Mouse (Mus musculus): Measurements from ENCODE around the gene Elfn2.

Elfn2 gene

DNA sequence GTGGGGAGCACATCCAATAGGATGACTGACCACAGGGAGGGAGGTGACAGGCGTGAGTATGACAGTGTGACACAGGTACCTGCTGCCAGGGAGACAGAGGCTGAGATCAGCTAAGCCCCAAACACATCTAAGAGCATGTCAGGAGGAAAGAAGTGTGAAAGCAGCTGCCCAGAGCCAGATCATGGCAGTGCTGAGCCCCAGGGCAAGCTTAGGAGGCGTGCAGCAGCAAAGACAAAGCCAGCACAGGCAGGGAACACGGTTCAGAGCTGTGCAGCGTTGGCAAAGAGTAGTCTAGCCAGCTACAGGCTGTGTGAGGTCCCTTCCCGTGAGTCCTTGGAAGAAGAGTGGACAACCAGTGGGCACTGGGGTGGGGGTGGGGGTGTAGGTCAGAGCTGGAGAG, 40.9 kb downstream of the Elfn2 start:
- no peak for DNase-seq

GRCm38 (mm10) chr15:78677015-78677414, 41.6 kb downstream of the Elfn2 start:
- DNase-seq, result no peak

DNA sequence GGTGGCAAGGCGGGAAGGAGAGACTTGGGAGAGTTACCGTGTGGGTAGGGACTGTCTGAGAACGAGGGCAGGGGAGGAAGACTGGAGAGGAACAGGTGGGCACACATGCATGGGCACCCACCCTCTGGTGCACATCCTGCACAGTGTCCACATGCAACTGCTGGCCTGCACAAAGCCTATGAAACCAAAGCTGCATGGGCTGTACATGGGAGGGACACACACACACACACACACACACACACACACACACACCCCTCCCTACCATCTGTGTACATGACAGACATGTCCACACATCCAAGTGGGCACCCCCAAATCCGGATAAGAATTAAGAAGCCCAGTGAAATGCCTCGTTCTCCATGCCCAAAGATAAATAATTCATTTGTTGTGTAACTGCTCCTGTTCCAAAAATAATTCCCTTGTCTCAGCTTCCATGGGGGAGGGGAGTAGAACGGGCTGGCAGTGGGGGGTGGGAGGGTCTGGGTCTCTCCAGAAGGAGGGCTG, 43.6 kb downstream of the Elfn2 start:
- DNase-seq, result no peak

GRCm38 (mm10) chr15:78673436-78673835, 45.1 kb downstream of the Elfn2 start:
- DNase-seq, result no peak

GRCm38 (mm10) chr15:78670341-78670740, 48.2 kb downstream of the Elfn2 start:
- DNase-seq, result peak; percentile 65

- DNase-seq, result no peak
Observed at GRCm38 (mm10) chr15:78669221-78669871, 49.2 kb downstream of the Elfn2 start.

DNA sequence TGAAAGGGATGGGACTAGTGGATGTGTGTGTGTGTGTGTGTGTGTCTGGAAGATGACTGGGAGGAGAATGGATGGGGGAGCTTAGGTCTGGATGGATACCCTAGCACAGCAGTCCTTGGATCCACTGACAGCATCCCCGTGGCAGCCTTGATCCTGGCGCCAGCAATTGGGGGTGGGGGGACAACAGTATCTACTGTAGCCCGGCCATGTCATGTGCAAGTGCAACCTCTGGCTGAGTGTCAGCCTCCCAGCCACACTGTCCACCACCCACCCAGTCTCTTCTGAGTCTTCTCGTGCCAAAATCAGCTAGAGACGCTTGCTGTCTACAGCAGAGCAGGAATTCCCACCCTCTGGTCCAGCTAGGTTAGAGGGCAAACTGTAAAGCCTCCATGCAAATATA, 54.3 kb downstream of the Elfn2 start:
- DNase-seq, result no peak

DNA sequence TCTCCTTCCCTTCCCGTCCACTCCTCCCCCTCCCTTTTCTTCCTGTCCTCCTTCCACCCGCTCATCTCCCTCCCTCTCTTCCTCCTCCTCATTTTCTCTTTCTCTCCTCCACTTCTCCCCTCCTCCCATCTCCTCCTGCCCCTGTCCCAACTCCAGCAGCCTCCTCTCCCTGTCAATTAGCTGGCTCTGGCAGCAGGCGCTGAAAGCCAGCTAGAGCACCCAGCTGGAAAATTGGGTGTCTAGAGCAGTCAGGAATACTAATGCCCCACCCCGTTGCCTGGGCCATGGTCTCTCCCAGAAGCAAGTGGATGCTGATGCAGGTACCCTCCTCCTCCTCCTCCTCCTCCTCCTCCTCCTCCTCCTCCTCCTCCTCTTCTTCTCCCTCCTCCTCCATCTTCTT, 67.4 kb downstream of the Elfn2 start:
- DNase-seq, result no peak

GRCm38 (mm10) chr15:78647746-78648145, 70.8 kb downstream of the Elfn2 start:
- DNase-seq, result no peak

DNA sequence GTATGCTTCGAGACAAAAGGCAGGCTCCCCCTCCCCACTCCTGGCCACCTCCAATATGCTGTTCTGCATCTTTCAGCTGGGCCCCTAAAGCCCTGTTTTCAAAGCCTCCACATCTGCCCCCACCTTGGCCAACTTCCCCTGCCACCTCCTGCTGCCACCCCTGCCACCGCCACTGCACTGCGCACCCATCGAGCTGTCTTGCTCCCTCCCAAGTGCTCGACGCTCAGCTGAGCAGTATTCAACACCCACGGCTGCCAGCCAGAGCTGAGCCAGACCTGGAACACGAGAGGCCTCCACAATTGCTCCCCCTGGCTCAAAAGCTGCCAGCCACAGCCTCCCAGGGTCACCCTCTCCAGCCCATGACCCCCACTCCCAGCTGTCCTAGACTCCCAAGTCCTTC, 74.0 kb downstream of the Elfn2 start:
- DNase-seq, result no peak

- no peak for DNase-seq
Observed at GRCm38 (mm10) chr15:78643633-78644032, 74.9 kb downstream of the Elfn2 start.

DNA sequence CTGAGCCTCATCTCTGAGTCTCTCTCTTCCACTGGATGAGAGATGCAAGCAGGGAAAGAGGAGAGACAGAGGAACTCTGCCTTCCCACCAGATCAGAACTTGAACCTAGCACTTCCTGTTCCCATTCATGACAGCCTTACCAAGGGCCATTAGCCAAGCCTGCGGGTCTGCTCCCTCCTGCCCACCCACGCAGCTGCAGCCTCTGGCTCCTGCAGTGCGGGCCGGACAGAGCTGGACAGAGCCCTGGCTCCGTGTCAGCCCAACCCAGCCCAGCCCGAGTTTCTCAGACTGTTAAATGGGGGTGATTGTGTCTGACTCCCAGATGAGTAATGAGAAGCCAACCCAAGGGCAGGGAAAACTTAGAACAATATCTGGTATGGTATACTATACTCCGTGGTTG, 83.3 kb downstream of the Elfn2 start:
- peak; percentile 30 for DNase-seq

DNA sequence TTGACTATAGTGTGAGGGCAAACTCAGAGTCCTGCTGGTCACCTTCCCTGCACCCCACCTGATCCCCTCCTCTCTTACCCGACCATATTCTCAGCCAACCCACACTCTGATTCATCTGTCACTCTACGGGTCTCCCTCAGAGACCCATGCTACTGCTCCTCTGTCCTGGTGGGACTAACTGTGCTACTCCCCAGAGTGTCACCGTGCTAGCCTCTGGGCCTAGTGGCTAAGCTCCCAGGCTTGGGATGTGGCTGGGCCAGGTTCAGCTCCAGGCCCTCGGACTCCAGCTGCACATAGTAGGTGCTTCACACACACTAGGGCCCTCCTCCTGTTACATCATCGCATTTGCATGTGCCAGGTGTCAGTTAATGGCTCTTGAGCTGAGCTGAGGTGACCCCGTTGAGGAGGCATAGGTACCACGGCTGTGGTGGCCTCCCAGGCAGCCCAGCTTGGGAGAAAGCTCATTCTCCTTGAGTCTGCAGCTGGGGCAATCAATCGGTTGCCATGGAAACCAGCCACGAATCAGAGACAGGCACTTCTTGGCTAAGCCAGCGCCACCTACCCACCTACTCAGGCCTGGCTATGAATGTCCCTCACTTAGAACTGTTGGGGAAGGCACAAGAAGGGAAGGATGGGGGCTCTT, 84.4 kb downstream of the Elfn2 start:
- peak; percentile 50 for DNase-seq

GRCm38 (mm10) chr15:78633413-78633812, 85.2 kb downstream of the Elfn2 start:
- DNase-seq, result peak; percentile 39

DNA sequence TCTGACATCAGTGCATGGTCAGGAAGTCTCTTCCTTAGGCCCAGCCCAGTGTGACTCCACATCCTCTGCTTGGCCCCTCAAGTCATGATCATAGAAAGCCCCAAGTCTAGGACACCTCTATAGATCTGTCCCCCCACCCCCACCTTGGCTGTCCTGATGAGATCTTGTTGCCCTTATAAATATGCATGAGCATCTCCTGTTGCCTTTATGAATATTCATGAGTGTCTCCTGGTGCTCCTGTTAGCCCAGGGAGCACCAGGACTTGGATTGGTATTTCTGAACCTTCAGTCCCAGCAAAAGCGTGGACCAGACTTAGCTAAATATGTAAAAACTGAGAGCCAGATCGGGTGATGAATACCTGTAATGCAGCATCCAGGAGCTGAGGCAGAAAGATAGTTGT, 86.2 kb downstream of the Elfn2 start:
- DNase-seq, result no peak

GRCm38 (mm10) chr15:78626285-78626684, 92.3 kb downstream of the Elfn2 start:
- no peak for DNase-seq

DNA sequence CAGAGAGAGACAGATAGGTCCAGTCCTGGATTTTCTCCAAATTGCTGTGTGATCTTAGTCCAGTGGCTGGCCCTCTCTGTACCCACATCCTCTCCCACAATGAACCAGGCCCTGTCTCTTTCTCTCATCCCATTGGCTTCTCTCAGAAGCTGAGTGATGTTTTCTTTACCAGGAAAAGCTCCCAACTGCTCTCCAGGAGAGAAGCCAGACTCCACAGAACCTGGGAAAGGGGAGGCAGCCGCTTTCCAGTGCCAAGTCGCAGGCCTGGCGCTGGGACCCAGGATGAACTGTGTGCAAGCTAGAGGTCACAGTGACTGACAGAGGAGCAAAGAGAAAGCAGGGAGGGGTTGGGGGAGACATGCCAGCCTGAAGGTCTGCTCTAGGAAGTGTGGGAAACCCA, 93.6 kb downstream of the Elfn2 start:
- no peak for DNase-seq

- peak; percentile 56 for DNase-seq
Observed at GRCm38 (mm10) chr15:78624431-78624950, 94.1 kb downstream of the Elfn2 start.

DNA sequence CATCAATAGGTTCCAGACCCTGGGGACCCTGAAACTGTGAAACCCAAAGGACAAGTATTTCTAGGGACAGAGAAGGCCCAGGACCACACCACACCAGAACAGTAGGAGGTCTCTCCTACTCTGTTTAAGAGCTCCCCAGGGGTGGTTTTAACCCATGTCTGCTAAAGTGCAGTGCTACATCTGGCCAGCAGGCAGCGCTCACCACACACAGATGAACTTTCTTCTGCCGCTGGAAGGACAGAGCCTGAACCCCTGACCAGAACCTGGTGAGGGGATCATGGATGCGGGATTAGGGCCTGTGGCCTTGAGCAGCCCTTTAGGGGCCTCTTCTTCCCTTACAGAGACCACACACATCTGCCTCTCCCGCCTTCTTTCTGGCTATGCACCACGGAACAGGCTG, 95.1 kb downstream of the Elfn2 start:
- peak; percentile 78 for DNase-seq
